Mouse (Mus musculus): ENCODE results near the gene Wdr45.
A peak's percentile ranks its signal among the peaks of the same experiment; 100 is the strongest.

Wdr45 gene

DNA sequence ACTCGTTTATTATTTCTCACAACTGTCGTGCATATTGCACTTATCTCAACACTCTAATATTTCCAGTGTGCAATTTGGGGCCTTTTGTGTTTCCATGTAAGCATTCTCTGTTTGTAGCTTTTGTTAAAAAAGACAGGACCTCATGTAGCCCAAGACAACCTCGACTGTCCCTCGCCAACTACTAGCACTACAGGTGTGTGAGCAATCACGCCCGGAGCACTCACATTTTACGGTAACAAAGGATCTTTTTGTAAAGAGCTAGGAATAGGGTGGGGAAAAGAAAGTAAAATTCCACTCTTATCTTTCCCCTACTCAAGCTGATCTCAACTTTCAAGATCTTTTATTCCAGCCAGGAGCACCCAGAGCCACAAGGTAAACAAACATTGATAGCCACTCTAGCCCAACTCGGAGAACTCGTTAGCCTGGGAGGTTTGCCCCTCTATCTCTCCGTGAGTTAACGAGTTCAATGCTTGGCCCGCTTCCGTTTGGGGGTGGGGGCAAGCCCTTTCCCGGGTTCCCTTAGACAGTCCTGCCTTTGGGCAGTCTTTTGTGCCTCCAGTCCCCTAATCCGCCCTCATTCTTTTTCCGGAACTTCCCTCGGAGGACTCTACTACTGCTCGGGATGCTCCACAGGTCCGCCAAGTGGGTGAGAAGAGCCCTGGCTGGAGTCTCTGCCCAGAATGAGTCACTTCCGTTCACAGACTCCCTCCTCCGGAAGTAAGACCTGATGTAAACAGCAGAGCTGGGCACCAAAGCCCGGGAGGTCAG lies 7.6 kb downstream of the Wdr45 start, which contains the start of gene Gm45208:
Gene Gm45208 (plus strand): TSS at position 732 of the 768 bp plus-strand sequence.
- DNase-seq: peak; percentile 80

GRCm38 (mm10) chrX:7722282-7722611 lies 8.1 kb downstream of the Wdr45 start:
- DNase-seq: no peak

GRCm38 (mm10) chrX:7722691-7723090 lies 8.6 kb downstream of the Wdr45 start:
- DNase-seq: no peak

GRCm38 (mm10) chrX:7724135-7724534 lies 10.0 kb downstream of the Wdr45 start:
- DNase-seq: no peak

DNA sequence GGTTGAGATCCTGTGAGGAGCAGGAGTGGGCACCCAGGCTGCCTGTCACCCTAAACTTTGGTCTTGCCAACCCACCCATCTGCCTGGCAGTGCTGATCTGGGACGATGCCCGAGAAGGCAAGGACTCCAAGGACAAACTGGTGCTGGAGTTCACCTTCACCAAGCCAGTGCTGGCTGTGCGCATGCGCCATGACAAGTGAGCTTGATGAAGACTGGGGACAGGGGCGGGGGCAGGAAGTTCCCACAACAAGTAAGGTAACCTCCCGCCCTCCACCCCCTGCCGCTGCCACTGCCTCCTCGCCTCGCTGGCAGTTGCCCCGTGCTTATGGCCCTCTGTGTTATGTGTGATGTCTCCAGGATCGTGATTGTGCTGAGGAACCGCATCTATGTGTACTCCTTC lies 11.7 kb downstream of the Wdr45 start:
- DNase-seq: no peak

DNA sequence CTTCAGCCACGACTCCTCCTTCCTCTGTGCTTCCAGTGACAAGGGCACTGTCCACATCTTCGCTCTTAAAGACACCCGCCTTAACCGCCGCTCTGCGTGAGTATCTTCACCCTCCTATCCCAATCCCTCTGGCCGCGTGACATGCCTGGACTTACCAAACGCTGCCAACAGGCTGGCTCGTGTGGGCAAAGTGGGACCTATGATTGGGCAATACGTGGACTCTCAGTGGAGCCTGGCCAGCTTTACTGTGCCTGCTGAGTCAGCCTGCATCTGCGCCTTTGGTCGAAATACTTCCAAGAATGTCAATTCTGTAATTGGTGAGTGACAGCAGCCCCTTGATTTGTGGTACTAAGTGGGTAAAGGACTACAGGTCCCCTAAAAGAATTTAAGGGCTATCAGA lies 13.0 kb downstream of the Wdr45 start:
- no peak for DNase-seq

- peak; percentile 88 for DNase-seq
Measured at GRCm38 (mm10) chrX:7728215-7728921, 14.2 kb downstream of the Wdr45 start, which contains the start of gene Praf2. Gene Praf2 (plus strand): TSS chrX:7728439.

DNA sequence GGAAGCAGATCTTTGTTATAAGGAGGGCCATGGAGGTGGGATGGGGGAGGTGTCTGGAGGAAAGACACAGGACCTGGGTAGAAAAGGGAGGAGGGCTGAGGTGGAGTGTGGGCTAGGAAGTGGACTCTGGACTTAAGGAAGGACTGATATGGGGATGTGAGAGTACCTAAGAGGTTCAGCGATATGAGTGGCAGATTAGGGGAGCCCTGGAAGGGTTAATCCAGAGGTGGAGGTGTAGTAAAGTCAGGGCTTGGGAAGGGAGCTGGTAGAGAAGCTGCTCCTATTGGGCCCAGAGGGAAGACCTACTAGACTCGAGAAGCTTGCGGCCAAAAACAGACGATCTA lies 14.8 kb downstream of the Wdr45 start:
- DNase-seq: no peak

DNA sequence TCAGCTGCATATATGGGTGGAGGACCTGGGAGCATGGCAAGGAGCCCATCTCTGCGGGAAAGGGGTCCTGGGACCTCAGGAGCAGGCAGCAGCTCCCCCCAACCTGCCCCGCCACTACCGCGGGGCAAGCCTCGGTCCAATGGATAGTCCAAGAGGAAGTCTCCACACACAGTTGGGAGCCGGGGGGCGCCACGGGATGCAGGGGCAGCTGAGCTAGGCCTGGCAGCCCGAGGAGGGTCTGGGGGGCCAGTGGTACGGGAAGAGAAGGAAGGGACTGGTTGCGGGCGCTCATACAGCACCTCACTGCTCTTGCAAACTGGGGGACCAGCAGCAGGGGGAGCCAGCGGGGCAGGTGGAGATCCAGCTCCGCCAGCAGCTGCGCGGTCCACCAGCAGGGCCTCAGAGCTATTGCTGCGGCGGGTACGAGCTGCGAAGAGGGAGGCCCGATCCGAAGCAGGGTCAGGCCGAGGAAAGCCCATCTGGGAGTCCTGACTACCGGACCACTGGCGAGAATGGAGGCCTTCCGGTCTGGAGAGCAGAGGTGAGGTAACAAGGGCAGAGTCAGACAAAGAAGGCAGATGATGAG lies 19.5 kb downstream of the Wdr45 start:
- peak; percentile 64 for DNase-seq

GRCm38 (mm10) chrX:7739336-7740081 lies 25.4 kb downstream of the Wdr45 start:
- peak; percentile 80 for DNase-seq

DNA sequence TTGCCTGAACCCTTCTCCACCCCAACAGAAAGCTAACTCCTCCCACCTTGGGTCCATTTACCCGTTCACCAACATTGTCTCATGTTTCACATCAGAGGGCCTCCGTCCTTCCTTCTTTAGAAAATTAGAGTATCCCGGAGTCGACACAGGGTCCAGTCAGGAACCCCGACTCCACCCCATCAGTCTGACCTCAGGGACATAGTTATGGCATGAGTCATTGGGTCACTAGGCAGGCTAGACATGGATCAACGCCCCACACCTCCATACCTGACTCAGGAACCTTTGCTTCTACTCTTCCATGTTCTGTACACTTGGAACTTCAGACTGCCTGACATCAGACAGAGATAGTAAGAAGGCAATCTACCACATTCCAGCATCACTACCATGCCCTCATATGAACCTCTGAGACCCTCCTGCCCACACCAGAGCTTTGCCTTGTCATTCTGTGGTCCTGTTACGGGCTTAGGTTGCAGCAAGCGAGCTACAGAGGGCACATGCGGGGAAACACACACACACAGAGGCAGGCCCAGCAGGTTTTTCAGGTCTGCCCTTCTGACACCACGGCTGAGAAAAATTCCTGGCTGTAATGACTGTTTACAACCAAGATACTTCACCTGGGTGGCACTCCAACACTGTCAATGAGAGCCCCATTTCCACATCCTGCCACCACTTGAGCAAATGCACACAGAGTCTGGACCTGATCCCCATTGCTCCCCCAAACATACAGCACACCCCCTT lies 26.1 kb downstream of the Wdr45 start:
- DNase-seq: peak; percentile 32

DNA sequence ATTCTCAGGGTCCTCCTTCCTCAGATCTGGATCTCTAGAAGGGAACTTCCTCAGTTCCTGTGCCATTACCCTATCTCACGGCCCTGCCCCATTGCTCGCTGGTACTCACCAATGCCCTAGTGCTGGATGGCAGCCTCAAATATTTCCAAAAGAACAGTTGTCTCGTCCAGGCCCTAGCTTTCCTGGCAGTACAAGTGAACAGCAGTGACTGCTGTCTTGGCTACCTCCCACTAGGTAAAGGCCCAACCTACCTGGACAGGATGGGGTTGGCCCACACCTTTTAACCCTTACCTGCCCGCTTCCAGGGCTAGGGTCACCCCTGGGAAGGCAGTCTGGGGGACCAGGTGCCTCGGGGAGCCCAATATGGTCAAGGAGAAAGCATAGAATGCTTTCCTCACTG lies 27.0 kb downstream of the Wdr45 start:
- no peak for DNase-seq

DNA sequence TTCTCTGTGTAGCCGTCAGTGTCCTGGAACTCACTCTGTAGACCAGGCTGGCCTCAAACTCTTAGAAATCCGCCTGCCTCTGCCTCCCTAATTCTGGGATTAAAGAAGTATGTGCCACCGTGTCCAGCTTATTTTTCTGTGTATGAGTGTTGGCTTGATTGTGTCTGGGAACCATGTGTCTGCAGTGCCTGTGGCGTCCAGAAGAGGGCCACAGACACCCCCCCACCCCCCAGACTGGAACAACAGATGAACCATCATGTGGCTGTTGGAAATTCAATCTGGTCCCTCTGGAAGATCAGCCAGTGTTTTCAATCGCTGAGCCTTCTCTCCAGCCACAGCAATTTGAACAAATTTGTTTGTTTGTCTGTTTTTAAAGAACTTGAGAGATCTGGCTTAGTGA lies 29.3 kb downstream of the Wdr45 start:
- no peak for DNase-seq

GRCm38 (mm10) chrX:7744940-7745339 lies 30.8 kb downstream of the Wdr45 start:
- no peak for DNase-seq

DNA sequence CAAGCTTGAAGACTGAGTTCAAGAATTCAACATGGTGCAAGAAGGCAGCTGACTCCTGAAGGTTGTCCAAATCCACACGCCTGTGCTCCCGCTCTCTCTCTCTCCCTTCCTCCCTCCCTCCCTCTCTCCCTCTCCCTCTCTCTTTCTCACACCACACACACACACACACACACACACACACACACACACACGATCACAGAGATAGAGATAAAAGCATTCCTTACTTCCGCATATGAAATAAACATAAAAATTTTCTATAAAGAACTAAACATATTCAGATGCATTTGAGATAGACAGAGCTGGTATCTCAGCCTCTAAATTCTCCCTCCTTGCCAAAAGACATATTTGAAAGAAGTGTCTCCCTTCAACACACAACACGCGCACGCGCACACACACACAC lies 31.3 kb downstream of the Wdr45 start:
- no peak for DNase-seq

DNA sequence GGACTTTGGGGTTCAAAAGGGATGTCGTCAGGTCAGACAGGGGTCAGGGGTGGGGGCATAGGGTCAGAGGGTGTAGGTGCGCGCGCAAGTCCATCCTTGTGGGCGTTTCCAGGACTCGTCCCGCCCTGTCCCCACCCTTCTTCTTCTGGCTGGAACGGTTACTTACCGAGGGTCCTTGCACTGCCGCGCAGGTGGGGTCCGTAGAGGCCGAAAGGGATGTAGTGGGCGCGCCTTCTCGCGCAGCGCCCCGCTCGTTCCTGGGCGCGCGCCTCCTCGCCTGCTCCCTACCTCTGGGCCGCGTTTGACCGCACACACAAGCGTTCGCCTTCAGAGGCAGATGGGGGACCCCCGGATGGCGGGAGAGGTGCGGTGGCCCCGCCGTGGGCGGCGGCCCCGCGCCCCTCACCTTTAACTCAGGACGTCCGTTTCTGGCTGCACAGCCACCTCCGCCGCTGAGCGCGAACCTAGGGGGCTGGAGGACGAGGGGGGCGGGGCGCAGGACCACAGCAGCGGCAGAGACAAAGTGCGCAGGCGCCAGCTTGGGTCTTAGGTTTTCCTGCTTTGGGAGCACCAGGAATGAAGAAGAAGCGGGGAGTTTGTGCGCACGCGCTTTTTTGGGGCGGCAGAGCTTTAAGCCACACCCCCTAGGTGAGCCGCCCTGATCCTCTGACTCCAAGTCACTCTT lies 36.4 kb downstream of the Wdr45 start, which contains the start of gene Ccdc120:
Gene Ccdc120 (minus strand): TSS at position 474 of the 685 bp plus-strand sequence.
- peak; percentile 84 for DNase-seq

GRCm38 (mm10) chrX:7753627-7754026 lies 39.5 kb downstream of the Wdr45 start:
- peak; percentile 48 for DNase-seq

DNA sequence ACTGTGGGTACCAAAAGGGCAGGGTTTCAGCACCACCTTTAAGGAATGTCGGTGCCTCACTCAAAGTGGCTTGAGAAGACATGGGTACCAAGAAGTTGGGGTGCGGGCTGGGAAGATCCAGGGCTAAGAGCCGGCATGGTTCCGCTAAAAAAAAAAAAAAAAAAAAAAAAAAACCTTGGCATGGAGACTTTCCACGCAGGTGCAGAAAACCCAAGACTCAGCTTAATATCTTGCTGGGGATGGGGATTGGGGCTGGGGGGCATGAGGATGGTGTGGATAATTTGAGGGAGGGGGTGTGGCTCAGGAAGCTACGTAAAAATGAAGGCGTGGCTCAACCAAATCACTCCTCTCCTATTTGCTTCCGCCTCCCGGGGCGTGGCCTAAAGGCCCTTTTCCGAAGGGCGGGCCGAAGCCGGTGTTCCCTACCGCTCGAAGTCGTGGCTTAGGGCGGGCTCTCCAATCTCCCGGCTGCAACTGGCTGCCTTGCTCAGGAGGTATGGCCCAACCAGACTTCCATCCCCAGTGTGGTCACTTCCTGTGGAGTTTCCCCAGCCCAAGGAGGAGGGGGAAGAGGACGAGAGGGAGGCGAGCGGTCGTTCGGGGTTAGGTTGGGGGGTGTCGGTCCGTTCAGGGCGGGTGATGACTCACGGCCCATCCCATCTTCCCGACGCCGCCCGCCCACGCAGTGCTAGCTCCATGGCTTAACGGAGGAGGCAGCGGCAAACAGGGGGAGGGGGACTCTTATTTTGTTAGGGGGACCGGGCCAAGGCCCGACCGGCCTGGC lies 48.2 kb downstream of the Wdr45 start, which contains the start of gene Tfe3:
Gene Tfe3 (plus strand): TSS at position 424 of the 784 bp plus-strand sequence.
- DNase-seq: peak; percentile 94

- DNase-seq: no peak
Measured at GRCm38 (mm10) chrX:7762921-7763197, 48.7 kb downstream of the Wdr45 start.

DNA sequence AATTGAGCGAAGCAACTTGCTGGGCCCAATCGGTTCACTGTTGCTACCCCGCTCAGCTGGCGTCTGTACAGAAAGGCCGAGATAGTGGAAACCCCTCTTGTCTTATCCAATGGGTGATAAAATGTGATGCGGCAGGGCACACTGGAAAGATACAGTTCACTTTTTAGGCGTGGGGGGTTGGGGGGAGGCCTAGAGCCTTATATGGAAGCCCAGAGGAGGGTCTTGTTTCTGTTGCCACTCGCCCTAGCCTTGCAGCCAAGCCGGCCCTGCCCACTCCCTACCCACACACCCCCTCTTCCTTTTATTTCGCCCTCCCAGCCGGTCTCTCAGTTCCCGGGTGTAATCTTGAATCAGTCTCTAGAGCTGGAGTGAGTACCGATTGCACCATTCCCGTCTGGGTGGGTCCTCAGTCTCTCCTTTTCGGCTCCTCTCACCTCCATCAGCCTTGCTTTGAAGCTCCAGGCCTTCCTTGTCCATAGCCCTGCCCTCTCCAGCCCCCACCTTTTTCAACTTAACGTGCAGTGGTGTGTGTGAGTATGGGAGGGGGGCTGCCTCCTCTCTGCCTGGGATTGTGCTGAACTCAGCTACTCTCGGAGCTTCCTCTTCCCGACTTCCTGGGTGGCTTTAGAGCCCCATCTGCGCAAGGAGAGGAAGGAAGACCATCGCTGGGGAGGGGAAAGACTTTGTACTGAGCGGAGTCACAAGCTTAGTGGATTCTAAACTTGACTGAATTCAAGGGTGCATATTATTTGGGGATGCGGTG lies 49.7 kb downstream of the Wdr45 start:
- peak; percentile 35 for DNase-seq
